Mouse (Mus musculus) heart, postnatal 36 days (tissue): Measurements from ENCODE around the gene Lin54. TPM values are rescaled to one million over a fixed set of nuclear protein-coding genes. Genes with fewer than 3 reads are reported as not detected.

Source experiments
- microRNA-seq, 2 experiments: library from miRNA; unstranded; fragments of <30 nt; microRNA quantifications; one replicate each; pipeline ENCODE4 v1.2.0; 2021; ENCODE audit warnings: borderline number of aligned reads in 2 of 2
- total RNA-seq, 2 experiments: library from RNA; stranded (reverse); gene quantifications; 2 replicates each; pipeline ENCODE4 v1.2.3; 2021

Lin54 gene
- total RNA-seq, 2 experiments from 2014 or later, result 8.3 to 8.6 TPM

Small RNAs within 50 kb of the gene (microRNA-seq; reads per million reads assigned to microRNA genes)
- 0 reads per million in 2 experiments for gene Gm23222

Other genes starting within 250 kb of the Lin54 start
- gene Sec31a, start 84.4 kb downstream of the Lin54 start, total RNA-seq, result 100 to 1,000 TPM; 109 TPM
- 10 to 100 TPM; 85.7 to 85.8 TPM for gene Cops4, start 17.7 kb upstream of the Lin54 start, total RNA-seq
- 1 to 10 TPM in 1 of 2 experiments, under 1 TPM in 1; 0.79 to 1.1 TPM for gene Plac8, start 71.6 kb upstream of the Lin54 start, total RNA-seq
- 10 to 100 TPM; 97.4 to 98.2 TPM for gene Coq2, start 174.5 kb upstream of the Lin54 start, total RNA-seq
- gene Hpse, start 219.1 kb upstream of the Lin54 start, total RNA-seq, result 1 to 10 TPM in 1 of 2 experiments, under 1 TPM in 1; 0.97 to 1.3 TPM